Mouse (Mus musculus): ENCODE data around the gene Shb.

Shb gene

DNA sequence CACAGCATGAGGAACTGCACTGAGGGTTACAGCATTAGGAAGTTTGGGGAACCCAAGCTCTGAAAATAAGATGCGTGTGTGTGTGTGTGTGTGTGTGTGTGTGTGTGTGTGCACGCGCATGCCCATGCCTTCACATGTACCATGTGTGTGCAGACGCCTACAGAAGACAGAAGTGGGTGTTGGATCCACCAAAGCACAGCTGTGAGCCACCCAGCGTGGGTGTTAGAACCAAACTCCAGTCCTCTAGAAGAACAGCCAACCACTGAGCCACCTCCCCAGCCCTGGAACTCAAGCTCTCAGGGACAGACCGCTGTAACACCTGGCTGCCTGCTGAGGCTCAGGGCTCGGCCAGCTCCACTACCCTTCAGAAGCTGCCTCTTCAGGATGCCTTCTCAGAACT lies 83.8 kb downstream of the Shb start:
- no peak for DNase-seq

DNA sequence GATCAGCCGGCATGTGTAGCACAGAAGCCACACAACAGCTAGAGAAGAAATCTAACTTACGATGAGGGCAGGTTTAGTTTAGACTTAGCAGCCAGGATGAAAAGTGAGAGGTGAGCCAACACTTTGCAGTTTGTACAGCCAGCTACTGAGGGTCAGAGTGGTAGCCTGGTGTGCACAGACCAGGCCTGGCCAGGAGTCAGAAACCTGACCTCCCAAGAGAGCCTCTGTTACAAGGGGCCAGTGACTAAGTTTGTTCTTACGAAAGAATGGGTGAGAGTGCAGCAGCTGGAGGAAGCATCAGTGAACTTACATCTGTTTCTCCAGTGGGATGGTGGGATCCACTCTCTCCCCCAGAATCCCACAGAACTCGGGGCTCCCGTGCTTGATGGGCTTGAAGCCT lies 85.1 kb downstream of the Shb start:
- DNase-seq, result no peak

- no peak for DNase-seq
Observed at GRCm38 (mm10) chr4:45445235-45445634, 87.0 kb downstream of the Shb start.

GRCm38 (mm10) chr4:45444813-45445212 lies 87.5 kb downstream of the Shb start:
- no peak for DNase-seq

DNA sequence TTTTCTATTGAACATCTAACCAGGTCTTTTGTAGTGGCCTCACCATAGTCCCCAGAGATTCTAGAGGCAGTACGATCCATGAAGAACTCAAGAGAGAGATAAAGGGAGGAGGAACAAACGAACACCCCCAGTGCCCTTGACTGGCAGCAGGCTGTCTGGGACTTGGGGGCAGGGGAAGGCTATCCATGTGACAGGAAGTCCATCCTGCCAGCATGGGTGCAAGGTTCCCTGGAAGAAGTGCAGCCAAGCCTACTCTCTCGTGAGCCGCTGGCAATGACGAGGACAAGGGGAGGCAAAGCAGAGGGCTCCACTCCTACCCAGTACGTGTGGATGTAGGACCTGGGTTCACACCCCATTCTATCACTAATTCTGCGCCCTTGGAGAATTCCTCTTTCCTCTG lies 88.6 kb downstream of the Shb start:
- no peak for DNase-seq

GRCm38 (mm10) chr4:45442237-45442636 lies 90.0 kb downstream of the Shb start:
- DNase-seq, result no peak

DNA sequence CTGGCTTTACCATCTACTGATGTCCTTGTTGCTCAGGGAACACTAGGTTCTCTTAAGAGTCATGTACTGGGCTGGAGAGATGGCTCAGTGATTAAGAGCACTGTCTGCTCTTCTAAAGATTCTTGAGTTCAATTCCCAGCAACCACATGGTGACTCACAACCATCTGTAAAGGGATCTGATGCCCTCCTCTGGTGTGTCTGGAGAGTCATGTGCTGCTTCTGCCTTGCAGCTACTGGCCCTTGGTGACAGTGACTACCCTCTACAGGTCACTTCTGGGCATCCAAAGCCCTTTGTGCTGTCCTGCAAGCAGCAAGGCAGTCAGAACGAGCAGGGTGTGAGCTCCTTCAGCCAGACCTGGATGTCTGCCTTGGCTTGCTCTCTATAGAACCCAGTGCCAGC lies 90.5 kb downstream of the Shb start:
- DNase-seq, result no peak

- no peak for DNase-seq
Observed at GRCm38 (mm10) chr4:45439281-45439680, 93.0 kb downstream of the Shb start.

DNA sequence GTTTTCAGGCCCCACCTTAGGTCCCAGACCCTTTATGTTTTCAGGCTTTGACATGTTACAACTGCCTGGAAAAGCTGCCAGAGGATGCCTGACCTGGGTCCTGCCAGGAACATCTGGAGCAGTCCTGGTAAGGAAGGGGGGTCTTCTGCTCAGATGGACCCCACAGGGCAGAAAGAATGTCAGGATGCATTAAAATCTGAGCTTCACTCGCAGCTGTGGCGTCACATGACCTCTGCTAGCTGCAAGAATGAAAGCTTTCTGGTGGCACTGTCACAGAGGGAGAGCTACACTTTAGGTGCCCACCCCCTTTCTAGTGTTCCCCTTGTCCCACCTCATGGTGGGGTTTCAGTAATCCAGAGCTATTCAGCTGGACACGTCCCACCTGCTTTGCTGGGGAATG lies 95.3 kb downstream of the Shb start:
- no peak for DNase-seq

- no peak for DNase-seq
Observed at GRCm38 (mm10) chr4:45436383-45436913, 95.8 kb downstream of the Shb start.

- DNase-seq, result no peak
Observed at GRCm38 (mm10) chr4:45435899-45436298, 96.4 kb downstream of the Shb start.

- DNase-seq, result no peak
Observed at GRCm38 (mm10) chr4:45434681-45435080, 97.6 kb downstream of the Shb start.

- no peak for DNase-seq
Observed at GRCm38 (mm10) chr4:45434071-45434470, 98.2 kb downstream of the Shb start.

GRCm38 (mm10) chr4:45431806-45432205 lies 100.5 kb downstream of the Shb start:
- DNase-seq, result peak; percentile 10

GRCm38 (mm10) chr4:45431316-45431715 lies 101.0 kb downstream of the Shb start:
- DNase-seq, result peak; percentile 48

DNA sequence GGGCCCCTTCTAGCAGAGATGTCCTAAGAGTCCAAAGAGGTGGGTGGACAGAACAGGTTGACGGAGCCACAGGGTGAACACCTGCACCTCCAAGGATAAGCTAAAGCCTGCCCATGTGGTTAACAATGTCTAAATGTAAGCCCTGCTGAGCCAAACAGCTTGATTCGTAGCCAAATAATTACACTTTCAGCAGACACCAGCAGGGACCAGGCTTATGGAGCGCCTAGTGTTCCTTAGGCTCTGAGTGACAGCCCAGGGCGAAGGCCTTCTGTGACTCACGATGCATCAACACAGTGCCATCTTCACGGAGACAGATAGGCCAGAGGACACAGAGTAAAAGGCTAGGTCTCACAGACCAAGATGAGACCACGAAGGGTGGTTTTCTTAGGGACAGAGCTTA lies 102.8 kb downstream of the Shb start:
- DNase-seq, result peak; percentile 23

- no peak for DNase-seq
Observed at GRCm38 (mm10) chr4:45426724-45427457, 105.4 kb downstream of the Shb start.

DNA sequence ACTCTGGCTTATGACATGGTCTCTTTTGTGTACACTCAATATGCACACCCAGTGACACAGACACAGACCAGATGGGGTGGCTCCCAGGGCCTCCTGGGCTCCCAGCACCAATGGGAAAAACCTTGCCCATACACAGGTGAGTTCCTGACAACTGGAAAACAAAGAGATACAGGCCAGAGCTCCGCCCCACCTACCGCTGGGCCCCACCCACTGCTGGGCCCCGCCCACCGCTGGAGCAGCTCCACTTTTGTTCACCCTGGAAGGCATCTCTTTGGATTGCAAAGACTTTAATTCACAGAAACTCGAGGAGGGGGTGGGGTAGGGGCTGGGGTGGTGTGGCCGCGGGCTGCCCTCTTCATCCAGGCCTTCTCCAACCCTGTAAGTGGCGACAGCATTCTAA lies 108.9 kb downstream of the Shb start:
- DNase-seq, result no peak

GRCm38 (mm10) chr4:45422640-45423039 lies 109.6 kb downstream of the Shb start:
- no peak for DNase-seq

DNA sequence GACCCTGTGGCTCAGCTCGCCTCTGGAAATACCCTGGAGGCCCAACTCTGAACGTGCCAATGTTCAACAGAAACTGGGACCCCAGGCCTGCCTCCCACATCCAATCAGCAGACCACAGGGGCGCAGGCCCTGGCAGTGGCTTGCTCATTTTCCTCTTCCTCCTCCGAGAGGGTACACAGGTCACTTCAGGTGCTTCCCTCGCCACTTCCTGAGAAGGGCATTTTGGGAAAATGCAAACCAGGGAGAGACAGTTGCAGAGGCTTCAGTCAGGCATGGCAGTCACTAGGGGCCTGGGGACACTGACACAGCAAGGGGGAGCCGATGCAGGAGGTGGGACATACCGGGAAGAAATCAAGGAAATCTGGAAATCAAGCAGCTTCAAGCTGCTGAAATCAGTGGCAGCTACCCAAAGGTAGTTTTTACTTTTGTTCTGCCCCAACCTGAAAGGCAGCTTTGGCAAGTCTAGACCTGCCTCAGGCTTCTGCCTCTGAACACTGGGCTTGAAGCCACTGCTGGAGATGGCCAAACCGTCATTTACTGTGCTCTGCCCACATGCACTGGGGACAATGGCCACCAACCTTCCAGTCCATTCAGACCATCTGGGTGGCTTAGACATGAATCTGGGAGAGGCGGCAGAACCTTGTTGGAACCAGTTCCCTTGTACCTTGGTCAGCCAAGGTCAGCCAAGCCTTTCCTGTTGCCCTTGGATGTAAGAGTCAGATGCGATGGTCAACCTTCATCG lies 110.6 kb downstream of the Shb start:
- no peak for DNase-seq

- no peak for DNase-seq
Observed at GRCm38 (mm10) chr4:45420733-45421132, 111.5 kb downstream of the Shb start.

DNA sequence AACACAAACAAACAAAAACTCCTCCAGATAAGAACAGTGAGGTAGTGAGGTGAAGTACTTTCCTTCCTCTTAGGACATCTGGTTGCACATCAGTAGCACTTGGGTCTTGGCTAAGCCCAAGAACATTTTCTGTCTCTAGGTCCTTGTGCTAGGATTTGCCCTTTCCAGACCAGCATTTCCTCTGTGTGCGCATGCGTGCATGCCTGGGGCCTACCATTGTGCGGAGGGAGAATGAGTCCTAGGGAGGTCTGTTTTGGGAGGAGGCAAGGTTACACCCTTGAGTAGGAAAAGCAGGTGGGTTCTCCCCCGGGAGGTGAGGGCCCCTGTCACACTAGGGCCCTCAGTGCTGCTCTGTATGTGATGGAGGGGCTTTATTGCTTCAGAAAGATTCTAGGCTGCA lies 113.2 kb downstream of the Shb start:
- DNase-seq, result no peak

- peak; percentile 22 for DNase-seq
Observed at GRCm38 (mm10) chr4:45418229-45418950, 113.9 kb downstream of the Shb start.

- DNase-seq, result no peak
Observed at GRCm38 (mm10) chr4:45416314-45416713, 116.0 kb downstream of the Shb start.

Data from cerebellum, adult 8-10 months (tissue).